Mouse (Mus musculus) MEL (cell line): ENCODE measurements around the gene E330021D16Rik.

Source experiments
- BHLHE40 ChIP-seq: IDR thresholded peaks from 2 replicates; pipeline ENCODE4 v1.6.1; 2012; ENCODE audit warnings: low read depth, mild to moderate bottlenecking, inconsistent platforms, low read length, improper control_type of control experiment, borderline replicate concordance
- CTCF ChIP-seq, 3 experiments: IDR thresholded peaks in 2 of 3; conservative IDR thresholded peaks in 1 of 3; 2 replicates each; pipeline ENCODE4 v1.5.1; 2011 to 2012; ENCODE audit warnings: low read length in 3 of 3, low read depth in 2 of 3, mild to moderate bottlenecking in 2 of 3, improper control_type of control experiment in 1 of 3, inconsistent platforms in 1 of 3, mixed read lengths in 1 of 3, moderate library complexity in 1 of 3; ENCODE audit not compliant: control insufficient read depth in 1 of 3, insufficient read depth in 1 of 3, poor library complexity in 1 of 3, severe bottlenecking in 1 of 3
- E2F4 ChIP-seq: IDR thresholded peaks from 2 replicates; pipeline ENCODE4 v1.6.1; 2011; ENCODE audit warnings: low read depth, low read length, improper control_type of control experiment, borderline replicate concordance
- EP300 ChIP-seq, 2 experiments: IDR thresholded peaks; 2 replicates each; pipeline ENCODE4 v1.6.1; 2011; ENCODE audit warnings: improper control_type of control experiment in 2 of 2, low read length in 2 of 2, low read depth in 1 of 2, mild to moderate bottlenecking in 1 of 2
- GATA1 ChIP-seq: IDR thresholded peaks from 2 replicates; pipeline ENCODE4 v1.6.1; 2011; ENCODE audit warnings: low read depth, low read length, improper control_type of control experiment
- KAT2A ChIP-seq: conservative IDR thresholded peaks from 2 replicates; pipeline ENCODE4 v1.6.1; 2012; ENCODE audit warnings: low read depth, low read length, improper control_type of control experiment, inconsistent platforms
- TAL1 ChIP-seq: IDR thresholded peaks from 2 replicates; pipeline ENCODE4 v1.6.1; 2012; ENCODE audit warnings: mild to moderate bottlenecking, inconsistent platforms, low read length, moderate library complexity, mixed read lengths
- UBTF ChIP-seq: IDR thresholded peaks from 2 replicates; pipeline ENCODE4 v1.6.1; 2012; ENCODE audit warnings: low read depth, mild to moderate bottlenecking, inconsistent platforms, low read length, improper control_type of control experiment, moderate library complexity, borderline replicate concordance; ENCODE audit not compliant: insufficient read depth
- USF2 ChIP-seq, 2 experiments: IDR thresholded peaks; 2 replicates each; pipeline ENCODE4 v1.6.1; 2011 to 2012; ENCODE audit warnings: improper control_type of control experiment in 2 of 2, low read length in 2 of 2, borderline replicate concordance in 1 of 2, inconsistent platforms in 1 of 2, low read depth in 1 of 2, mild to moderate bottlenecking in 1 of 2; ENCODE audit not compliant: insufficient read depth in 1 of 2
- ZNF384 ChIP-seq: IDR thresholded peaks from 2 replicates; pipeline ENCODE4 v1.6.1; 2012; ENCODE audit warnings: low read depth, mild to moderate bottlenecking, inconsistent platforms, low read length, improper control_type of control experiment

- TF ChIP-seq CTCF (IDR thresholded peaks at IDR 0.05 in 2 of 3, conservative IDR thresholded peaks at IDR 0.05 in 1 of 3; ENCODE audit: control insufficient read depth in 1 of 3, insufficient read depth in 1 of 3, low read depth in 2 of 3, low read length in 3 of 3, poor library complexity in 1 of 3, severe bottlenecking in 1 of 3): no peak
- no peak for TF ChIP-seq E2F4
- TF ChIP-seq UBTF: no peak
- TF ChIP-seq BHLHE40: no peak
- TF ChIP-seq KAT2A: no peak
- no peak for TF ChIP-seq ZNF384
- TF ChIP-seq EP300 (IDR thresholded peaks at IDR 0.05; ENCODE audit: low read depth in 1 of 2, low read length in 2 of 2): no peak
- TF ChIP-seq GATA1: no peak
- no peak for TF ChIP-seq TAL1
- TF ChIP-seq USF2 (IDR thresholded peaks at IDR 0.05; ENCODE audit: borderline replicate concordance in 1 of 2, insufficient read depth in 1 of 2, low read depth in 1 of 2, low read length in 2 of 2): no peak
These were observed 18.2 kb upstream of the E330021D16Rik start for GRCm38 (mm10) chr6:136433573-136433972.
